Mouse (Mus musculus) thymus, adult 2 months (tissue): Measurements from ENCODE around the gene Scn1b. TPM values are rescaled to one million over a fixed set of nuclear protein-coding genes. Genes with fewer than 3 reads are reported as not detected.

Source experiments
- DNase-seq: peaks from one replicate; pipeline ENCODE4 v3.0.0; 2021
- H3K27ac ChIP-seq: fragments of 200-500 bp; 2 replicates; pipeline ENCODE4 v1.5.1; 2012; ENCODE audit warnings: low read length, control low read depth; ENCODE audit not compliant: control insufficient read depth, insufficient read depth
- H3K27me3 ChIP-seq: fragments of 200-500 bp; 2 replicates; pipeline ENCODE4 v1.6.1; 2012; ENCODE audit warnings: mild to moderate bottlenecking, low read length, moderate library complexity, mixed read lengths; ENCODE audit not compliant: control insufficient read depth, insufficient read depth
- H3K36me3 ChIP-seq: fragments of 200-500 bp; 2 replicates; pipeline ENCODE4 v1.6.1; 2012; ENCODE audit warnings: mild to moderate bottlenecking, low read length, moderate library complexity; ENCODE audit not compliant: control insufficient read depth, insufficient read depth
- H3K4me1 ChIP-seq: fragments of 200-500 bp; replicated peaks from 2 replicates; pipeline ENCODE4 v1.6.1; 2012; ENCODE audit warnings: low read length; ENCODE audit not compliant: control insufficient read depth, insufficient read depth
- H3K4me3 ChIP-seq: fragments of 200-500 bp; 2 replicates; pipeline ENCODE4 v1.5.1; 2012; ENCODE audit warnings: mild to moderate bottlenecking, low read length, control low read depth, moderate library complexity; ENCODE audit not compliant: control insufficient read depth, insufficient read depth
- CTCF ChIP-seq: fragments of 200-500 bp; IDR thresholded peaks from 2 replicates; pipeline ENCODE4 v1.5.1; 2012; ENCODE audit warnings: mild to moderate bottlenecking, control low read depth, low read length, moderate library complexity, borderline replicate concordance; ENCODE audit not compliant: control insufficient read depth, poor library complexity, insufficient read depth; ENCODE audit errors: extremely low read depth
- POLR2A ChIP-seq: fragments of 200-500 bp; IDR thresholded peaks from 2 replicates; pipeline ENCODE4 v1.6.1; 2012; ENCODE audit warnings: mild to moderate bottlenecking, low read length, control low read depth, moderate library complexity; ENCODE audit not compliant: control insufficient read depth, poor library complexity, insufficient read depth; ENCODE audit errors: extremely low read depth
- WGBS: fragments of 180-500 bp; shearing (Covaris S2); methylation state at CpG from one replicate; pipeline ENCODE4 v1.1.7; 2018; 5-methylcytosine and 5-hydroxymethylcytosine counted together
- polyA plus RNA-seq: library from polyadenylated mRNA; depleted of rRNA; stranded (reverse); fragments of >200 nt; gene quantifications from 2 replicates; pipeline ENCODE4 v1.2.3, GENCODE M21; 2012

Scn1b gene
- polyA plus RNA-seq, 1 experiment: 21.2 TPM

DNA sequence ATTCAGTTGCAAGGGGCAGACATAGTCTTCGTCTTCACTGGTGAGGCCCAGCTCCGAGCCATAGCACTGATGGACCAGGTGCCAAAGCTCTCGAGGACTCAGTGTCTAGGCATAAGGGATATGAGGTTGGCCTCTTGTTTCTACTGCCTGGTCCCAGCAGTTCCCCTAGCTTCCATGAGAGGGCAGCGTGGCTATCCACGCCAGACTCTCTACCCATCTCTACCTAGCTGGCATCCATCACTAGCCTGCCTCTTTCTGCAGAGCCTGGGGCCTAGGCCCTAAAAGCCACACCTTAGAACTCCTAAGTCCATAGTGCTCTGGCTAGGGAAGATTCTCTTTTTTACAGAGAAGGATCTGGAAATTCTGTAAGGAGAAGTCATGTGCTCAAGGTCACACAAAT, 13.0 kb upstream of the Scn1b start:
- Histone ChIP-seq H3K36me3 (peaks cover 91% of the 10 kb centered on the region), H3K4me1 (no peaks in the 10 kb centered on the region), H3K4me3 (no peak overlapping the region), H3K27ac (no peak overlapping the region), H3K27me3 (no peaks in the 10 kb centered on the region)
- WGBS: 76% methylated on average over 5 of the region's 5 CpGs
- TF ChIP-seq POLR2A (no peak), CTCF (peak; percentile 82)
- peak; percentile 79 for DNase-seq

DNA sequence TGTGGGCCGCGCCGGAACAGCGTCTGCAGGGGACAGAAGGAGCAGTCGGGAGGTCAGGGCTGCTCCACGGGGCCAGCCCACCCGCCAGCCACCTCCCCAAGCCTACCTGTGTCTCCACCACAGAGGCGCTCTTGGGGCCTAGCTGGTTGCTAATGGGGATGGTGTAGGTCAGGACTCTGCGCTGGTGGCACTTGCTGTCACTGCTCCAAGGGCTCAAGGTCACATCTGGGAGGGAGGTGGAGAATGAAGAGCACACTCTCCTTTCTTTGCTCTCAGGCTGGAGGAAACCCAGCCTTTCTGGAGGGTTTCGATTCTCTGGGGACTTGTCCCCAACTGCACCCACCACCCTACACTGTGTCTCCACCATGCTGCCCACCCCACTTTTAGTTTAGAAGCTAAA, 8.9 kb upstream of the Scn1b start:
- no peak for DNase-seq
- Histone ChIP-seq H3K36me3 (peaks cover 97% of the 10 kb centered on the region), H3K27me3 (no peaks in the 10 kb centered on the region), H3K4me1 (no peaks in the 10 kb centered on the region), H3K4me3 (no peak overlapping the region), H3K27ac (no peak overlapping the region)
- no peak for TF ChIP-seq POLR2A
- TF ChIP-seq CTCF: no peak
- 95% methylated on average over 10 of the region's 10 CpGs for WGBS

DNA sequence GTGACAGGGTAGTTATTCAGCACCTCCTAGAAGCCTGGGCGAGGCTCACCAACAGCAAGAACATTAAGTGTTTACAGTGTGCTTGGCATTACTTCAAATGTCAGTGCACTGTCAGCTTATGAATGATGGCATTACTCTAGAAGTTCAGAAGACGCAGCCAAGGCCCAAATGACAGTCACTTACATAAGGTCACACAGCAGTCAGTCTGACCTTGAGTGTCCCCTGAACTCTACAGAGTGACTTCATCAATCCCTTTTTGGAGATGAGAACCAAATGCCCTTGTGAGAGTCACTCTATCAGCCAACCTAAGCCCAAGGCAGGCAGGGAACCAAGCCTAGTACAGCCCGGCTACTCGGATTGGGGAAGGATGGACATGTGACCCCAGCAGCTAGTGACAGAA, 5.1 kb upstream of the Scn1b start:
- H3K4me3 ChIP-seq: no peak overlapping the region
- TF ChIP-seq CTCF: no peak
- no peak for TF ChIP-seq POLR2A
- no peak for DNase-seq
- no peak overlapping the region for H3K27ac ChIP-seq
- H3K27me3 ChIP-seq: no peaks in the 10 kb centered on the region; the same call in 1 of the 2 replicates
- 97% methylated on average over 4 of the region's 4 CpGs for WGBS
- peaks cover 80% of the 10 kb centered on the region for H3K36me3 ChIP-seq
- H3K4me1 ChIP-seq: no peaks in the 10 kb centered on the region

DNA sequence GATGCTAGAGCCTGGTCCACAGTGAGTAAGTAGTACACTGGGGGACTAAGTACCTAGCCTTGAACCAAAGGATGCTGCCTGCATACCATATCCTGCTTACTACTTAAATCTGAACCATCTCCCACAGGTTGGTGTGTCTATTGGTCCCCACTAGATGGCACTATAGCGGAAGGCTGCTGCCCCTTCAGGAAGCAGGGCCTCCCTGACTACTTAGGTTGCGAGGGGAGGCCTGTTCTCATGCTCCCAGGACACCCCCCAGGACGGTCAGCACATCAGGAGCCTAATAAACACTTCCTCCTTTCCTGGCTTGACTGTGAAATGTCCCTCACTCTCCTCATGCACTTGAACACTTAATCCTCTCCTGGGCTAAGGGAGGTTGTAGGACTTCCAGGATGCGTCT, 4.0 kb upstream of the Scn1b start:
- H3K27me3 ChIP-seq: peaks cover 9% of the 10 kb centered on the region
- 46% methylated on average over 4 of the region's 4 CpGs for WGBS
- H3K36me3 ChIP-seq: peaks cover 70% of the 10 kb centered on the region
- H3K4me3 ChIP-seq: no peak overlapping the region
- no peak overlapping the region for H3K27ac ChIP-seq
- no peaks in the 10 kb centered on the region for H3K4me1 ChIP-seq
- TF ChIP-seq CTCF (peak; percentile 77; the same call in 1 of the 2 replicates), POLR2A (no peak)
- DNase-seq: peak; percentile 63

DNA sequence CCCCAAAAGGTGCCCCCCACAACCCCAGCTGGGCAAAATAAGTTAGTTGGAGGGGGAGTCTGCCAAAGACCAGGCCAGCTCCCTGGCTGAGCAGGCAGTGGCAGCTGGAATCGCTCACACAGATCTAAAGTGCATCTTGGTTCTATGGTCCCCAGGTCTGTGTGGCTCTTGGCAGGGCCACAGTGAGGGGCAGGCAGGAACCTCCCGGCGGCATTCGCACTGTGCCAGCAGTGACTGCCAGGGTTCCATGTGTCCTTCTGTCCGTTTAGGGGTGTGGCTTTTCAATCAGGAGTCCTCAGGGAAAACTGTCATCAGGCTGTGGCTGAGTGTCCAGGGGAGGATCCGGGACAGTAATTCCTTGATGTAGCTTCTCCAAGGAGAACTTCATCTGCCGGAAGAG, 3.4 kb upstream of the Scn1b start:
- peaks cover 9% of the 10 kb centered on the region for H3K27me3 ChIP-seq
- no peak overlapping the region for H3K27ac ChIP-seq
- H3K36me3 ChIP-seq: peaks cover 63% of the 10 kb centered on the region
- TF ChIP-seq CTCF: no peak
- no peak for TF ChIP-seq POLR2A
- no peak for DNase-seq
- H3K4me1 ChIP-seq: no peaks in the 10 kb centered on the region
- H3K4me3 ChIP-seq: no peak overlapping the region
- 97% methylated on average over 7 of the region's 7 CpGs for WGBS

DNA sequence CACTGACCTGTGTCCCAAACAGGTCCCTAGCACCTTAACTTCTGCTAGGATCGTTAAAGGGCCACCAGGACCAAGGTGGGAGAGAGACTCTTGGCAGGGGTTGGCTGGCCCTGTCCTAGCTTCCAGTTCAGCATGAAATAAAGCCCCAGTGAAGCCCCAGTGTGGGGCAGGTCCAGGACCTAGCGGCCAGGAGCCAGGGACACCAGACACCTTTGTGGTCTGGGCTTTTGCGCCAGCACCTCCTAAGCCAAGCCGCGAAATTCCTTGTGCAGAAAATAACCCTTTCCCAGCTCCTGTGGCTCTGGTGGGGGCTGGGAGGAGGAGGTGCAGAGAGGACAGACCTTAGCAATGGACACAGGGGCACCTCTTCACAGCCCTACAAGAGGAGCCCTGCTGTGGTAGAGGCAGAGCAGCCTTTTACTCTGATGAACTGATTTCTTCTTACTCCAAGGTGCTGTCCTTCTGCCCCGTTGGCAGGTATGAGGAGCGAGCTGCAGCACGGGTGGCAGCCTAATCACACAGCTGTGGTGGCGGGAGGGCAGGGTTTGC, 1.4 kb upstream of the Scn1b start:
- H3K27me3 ChIP-seq: peaks cover 9% of the 10 kb centered on the region
- no peak overlapping the region for H3K4me3 ChIP-seq
- WGBS: 87% methylated on average over 9 of the region's 9 CpGs
- no peak for DNase-seq
- no peak overlapping the region for H3K27ac ChIP-seq
- TF ChIP-seq CTCF (no peak), POLR2A (no peak)
- no peaks in the 10 kb centered on the region for H3K4me1 ChIP-seq
- H3K36me3 ChIP-seq: peaks cover 45% of the 10 kb centered on the region
